Mouse (Mus musculus) midbrain, embryonic 13.5 days (tissue): Measurements from ENCODE around the gene Rack1. TPM values are rescaled to one million over a fixed set of nuclear protein-coding genes. Genes with fewer than 3 reads are reported as not detected.
"Not testable (repeated sequence)": the region's sequence is repeated elsewhere in the genome, so short reads cannot be mapped to it uniquely, and the experiment has no call there.

Source experiments
- ATAC-seq: fragments of 200-750 bp; cut with Nextera tagmentation; 2 replicates; pipeline ENCODE4 v1.8.0; 2017; ENCODE audit warnings: mild to moderate bottlenecking, moderate TSS enrichment, moderate library complexity
- H3K27ac ChIP-seq: fragments of 300-500 bp; sonication (generic); 2 replicates; pipeline ENCODE4 v1.5.1; 2015; ENCODE audit warnings: inconsistent platforms, mild to moderate bottlenecking, moderate library complexity
- H3K27me3 ChIP-seq: fragments of 300-500 bp; sonication (generic); 2 replicates; pipeline ENCODE4 v1.6.1; 2015; ENCODE audit warnings: mild to moderate bottlenecking, inconsistent platforms
- H3K36me3 ChIP-seq: fragments of 300-500 bp; sonication (generic); 2 replicates; pipeline ENCODE4 v1.6.1; 2015; ENCODE audit warnings: mild to moderate bottlenecking, inconsistent platforms
- H3K4me1 ChIP-seq: fragments of 300-500 bp; sonication (generic); replicated peaks from 2 replicates; pipeline ENCODE4 v1.6.1; 2015; ENCODE audit warnings: inconsistent platforms
- H3K4me2 ChIP-seq: fragments of 300-500 bp; sonication (generic); replicated peaks from 2 replicates; pipeline ENCODE4 v1.6.1; 2015; ENCODE audit warnings: moderate library complexity, mild to moderate bottlenecking, inconsistent platforms
- H3K4me3 ChIP-seq: fragments of 300-500 bp; sonication (generic); replicated peaks from 2 replicates; pipeline ENCODE4 v1.5.1; 2015; ENCODE audit warnings: mild to moderate bottlenecking, inconsistent platforms
- H3K9ac ChIP-seq: fragments of 300-500 bp; sonication (generic); replicated peaks from 2 replicates; pipeline ENCODE4 v1.6.1; 2015; ENCODE audit warnings: mild to moderate bottlenecking, inconsistent platforms
- H3K9me3 ChIP-seq: fragments of 300-500 bp; sonication (generic); 2 replicates; pipeline ENCODE4 v1.6.1; 2016; ENCODE audit warnings: mild to moderate bottlenecking, inconsistent platforms
- WGBS: fragments of 180-500 bp; shearing (Covaris S2); methylation state at CpG from one replicate; pipeline ENCODE4 v1.1.7; 2015; 5-methylcytosine and 5-hydroxymethylcytosine counted together
- polyA plus RNA-seq: library from polyadenylated mRNA; unstranded; fragments of >200 nt; fragmentation: Nextera tagmentation; extraction: Ambion mirVana; gene quantifications from 2 replicates; pipeline ENCODE4 v1.2.1, GENCODE M21; 2015

Rack1 gene
- 472 and 473 TPM in 2 replicates for polyA plus RNA-seq

DNA sequence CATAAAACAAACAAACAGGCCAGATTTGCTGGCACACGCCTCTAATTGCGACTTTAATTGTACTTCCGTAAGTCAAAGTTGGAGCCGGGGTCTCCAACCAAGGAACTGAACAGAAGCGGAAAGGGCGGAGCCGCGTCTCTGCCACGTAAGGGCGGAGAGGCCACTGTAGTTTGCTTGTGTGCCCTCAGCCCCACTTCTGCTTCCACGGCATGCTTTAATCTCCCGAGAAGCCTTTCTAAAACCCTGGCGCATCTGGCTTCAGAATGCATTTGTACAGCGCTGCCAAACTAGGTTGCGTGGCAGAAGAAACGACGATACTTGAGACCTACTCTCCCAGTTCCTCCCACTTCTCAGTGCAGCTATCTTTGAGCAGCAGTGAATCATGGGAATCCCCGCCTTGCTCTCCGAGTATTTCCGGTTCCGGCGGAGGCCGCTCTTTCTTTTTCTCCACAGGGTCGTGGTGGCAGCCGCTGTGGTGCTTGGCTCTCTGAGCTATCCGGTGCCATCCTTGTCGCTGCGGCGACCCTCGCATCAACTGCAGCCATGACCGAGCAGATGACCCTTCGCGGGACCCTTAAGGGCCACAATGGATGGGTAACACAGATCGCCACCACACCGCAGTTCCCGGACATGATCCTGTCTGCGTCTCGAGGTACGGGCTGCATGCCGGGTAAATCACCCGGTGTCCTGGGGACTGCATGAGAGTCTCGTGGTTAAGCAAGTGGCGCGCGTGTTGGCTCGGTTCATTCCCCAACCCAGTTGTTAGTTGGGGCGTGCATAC is at the start of gene Rack1:
Gene Rack1 (plus strand): TSS at position 412 of the 781 bp plus-strand sequence.
- Histone ChIP-seq H3K4me1 (peaks cover 45% of the 10 kb centered on the region), H3K4me2 (peak within 1 kb of the TSS; percentile 97), H3K36me3 (peaks cover 37% of the 10 kb centered on the region), H3K9ac (peak within 1 kb of the TSS; percentile 94), H3K27me3 (no peaks in the 10 kb centered on the region), H3K27ac (peak within 1 kb of the TSS; percentile 96), H3K9me3 (no peaks in the 10 kb centered on the region), H3K4me3 (peak within 1 kb of the TSS; percentile 94)
- peak; percentile 94 for ATAC-seq
- under 1% methylated on average over 47 of the region's 47 CpGs for WGBS

DNA sequence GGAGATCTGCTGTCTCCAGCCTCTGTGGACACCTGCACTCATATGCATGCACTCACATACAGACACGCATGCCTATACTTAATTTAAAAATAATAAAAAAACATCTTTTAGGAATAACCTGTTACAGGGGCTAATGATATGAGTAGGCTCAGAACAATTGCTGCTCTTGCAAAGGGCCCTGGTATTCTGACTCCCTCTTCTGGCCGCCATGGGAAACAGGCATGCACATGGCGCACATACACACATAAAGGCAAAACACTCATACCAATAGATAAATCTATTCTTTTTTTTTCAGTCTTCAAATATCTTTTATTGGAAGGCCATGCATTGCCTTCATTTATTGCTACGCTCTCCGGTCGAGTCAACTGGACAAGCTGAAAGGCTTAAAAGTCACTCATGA is 49.7 kb upstream of the Rack1 start:
- Histone ChIP-seq H3K4me3 (no peak overlapping the region), H3K27ac (no peak overlapping the region), H3K27me3 (no peaks in the 10 kb centered on the region), H3K9me3 (no peaks in the 10 kb centered on the region), H3K4me2 (no peak overlapping the region), H3K9ac (no peak overlapping the region), H3K36me3 (no peaks in the 10 kb centered on the region), H3K4me1 (no peaks in the 10 kb centered on the region)
- WGBS: 95% methylated on average over 6 of the region's 6 CpGs
- no peak for ATAC-seq

DNA sequence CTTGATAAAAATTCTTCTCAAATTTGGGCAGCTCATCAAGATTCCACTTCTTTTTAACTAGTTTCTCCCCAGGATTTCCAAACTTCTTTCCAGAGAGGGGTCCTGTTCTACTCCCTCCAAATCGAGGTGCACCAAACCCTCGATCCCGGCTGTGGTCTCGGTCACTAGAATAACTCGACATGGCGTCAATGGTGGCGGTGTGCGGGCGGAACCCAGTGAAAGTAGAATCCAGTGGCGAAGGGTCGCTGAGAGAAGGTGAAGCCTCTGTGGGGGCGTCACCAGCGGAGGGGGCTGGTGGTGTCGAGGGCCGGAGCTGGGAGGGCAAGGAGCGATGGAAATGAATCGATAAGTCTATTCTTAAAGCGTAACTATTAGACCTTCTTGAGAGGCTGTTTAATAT is 46.6 kb upstream of the Rack1 start:
- not testable (repeated sequence) for H3K9me3 ChIP-seq, ATAC-seq, H3K27me3 ChIP-seq, H3K36me3 ChIP-seq, H3K9ac ChIP-seq, H3K4me1 ChIP-seq, H3K4me3 ChIP-seq, H3K4me2 ChIP-seq, H3K27ac ChIP-seq
- WGBS: 94% methylated on average over 18 of the region's 18 CpGs

DNA sequence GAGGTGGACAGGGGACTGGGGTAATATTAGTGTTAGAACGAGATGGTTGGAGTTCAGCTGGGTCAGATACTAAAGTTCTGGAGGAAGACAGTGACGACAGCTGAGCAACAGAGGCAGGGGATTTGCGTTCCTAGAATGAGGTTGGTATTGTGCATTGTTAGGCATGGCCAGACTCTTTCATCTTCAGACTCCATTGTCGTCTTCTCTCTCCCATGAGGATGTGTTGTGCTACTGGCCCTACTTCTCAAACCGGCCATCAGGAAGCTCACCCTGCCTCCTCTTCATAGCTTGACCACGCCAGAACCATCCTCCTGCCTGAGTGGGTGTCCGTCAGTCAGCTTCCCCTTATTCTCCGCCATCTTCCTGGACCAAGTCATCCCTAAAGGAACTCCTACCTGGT is 41.1 kb upstream of the Rack1 start:
- H3K4me1 ChIP-seq: no peaks in the 10 kb centered on the region
- H3K9ac ChIP-seq: no peak overlapping the region
- H3K36me3 ChIP-seq: no peaks in the 10 kb centered on the region
- no peaks in the 10 kb centered on the region for H3K9me3 ChIP-seq
- H3K27ac ChIP-seq: no peak overlapping the region
- no peaks in the 10 kb centered on the region for H3K27me3 ChIP-seq
- no peak overlapping the region for H3K4me3 ChIP-seq
- ATAC-seq: no peak
- no peak overlapping the region for H3K4me2 ChIP-seq
- 82% methylated on average over 8 of the region's 8 CpGs for WGBS

DNA sequence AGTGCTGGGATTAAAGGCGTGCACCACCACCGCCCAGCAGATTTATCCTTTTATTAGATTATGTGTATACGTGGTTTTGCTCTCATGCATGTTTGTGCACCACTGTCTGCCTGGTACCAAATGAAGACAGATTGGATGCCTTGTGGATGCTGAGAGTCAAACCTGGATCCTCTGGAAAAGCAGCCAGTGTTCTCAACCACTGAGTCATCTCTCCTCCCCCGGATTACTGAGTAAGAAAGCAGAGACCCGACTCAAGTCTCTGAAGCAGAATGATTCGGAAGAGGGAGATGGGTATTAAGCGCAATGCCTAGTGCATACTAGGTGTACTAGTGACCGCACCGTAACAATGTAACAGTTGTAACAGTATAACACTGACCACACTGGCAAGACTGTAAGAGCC is 36.0 kb upstream of the Rack1 start:
- WGBS: 96% methylated on average over 9 of the region's 9 CpGs
- no peak overlapping the region for H3K9ac ChIP-seq
- H3K4me3 ChIP-seq: no peak overlapping the region
- H3K36me3 ChIP-seq: no peaks in the 10 kb centered on the region
- H3K27ac ChIP-seq: no peak overlapping the region
- ATAC-seq: no peak
- no peaks in the 10 kb centered on the region for H3K4me1 ChIP-seq
- no peak overlapping the region for H3K4me2 ChIP-seq
- H3K9me3 ChIP-seq: no peaks in the 10 kb centered on the region
- no peaks in the 10 kb centered on the region for H3K27me3 ChIP-seq

DNA sequence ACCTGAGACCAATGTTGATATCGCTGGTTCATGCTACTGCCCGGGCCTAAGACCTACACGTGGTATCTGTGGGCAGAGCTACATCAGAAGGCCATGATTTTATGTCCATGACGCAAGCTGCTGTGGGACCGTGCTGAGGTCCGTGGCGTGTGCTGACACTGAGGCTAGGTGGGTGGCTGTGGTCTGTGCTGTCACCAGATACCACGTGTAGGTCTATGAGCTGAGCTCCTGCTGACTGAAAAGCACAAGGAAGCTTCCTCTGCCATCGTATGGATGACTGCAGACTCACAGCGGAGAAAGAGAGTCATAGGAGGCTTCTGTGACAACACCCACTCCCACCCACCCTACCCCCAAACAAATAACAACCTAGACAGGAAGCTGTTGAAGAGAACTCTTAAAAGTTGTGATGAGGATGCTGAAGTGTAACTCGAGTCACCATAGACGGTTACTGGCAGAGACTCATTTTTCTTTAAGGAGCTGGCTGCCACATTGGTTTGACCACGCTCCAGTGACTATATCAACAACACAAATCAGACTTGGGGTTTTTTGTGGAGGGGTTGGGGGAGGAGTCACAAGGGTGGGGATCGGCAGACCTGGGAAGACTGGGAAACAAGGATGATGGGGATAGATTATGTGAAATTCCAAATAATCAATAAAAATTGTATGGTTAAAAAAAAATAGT is 32.8 kb upstream of the Rack1 start:
- H3K27ac ChIP-seq: no peak overlapping the region
- H3K36me3 ChIP-seq: no peaks in the 10 kb centered on the region
- no peak overlapping the region for H3K4me2 ChIP-seq
- no peaks in the 10 kb centered on the region for H3K27me3 ChIP-seq
- WGBS: 88% methylated on average over 14 of the region's 14 CpGs
- no peak for ATAC-seq
- no peaks in the 10 kb centered on the region for H3K4me1 ChIP-seq
- no peak overlapping the region for H3K9ac ChIP-seq
- no peak overlapping the region for H3K4me3 ChIP-seq
- H3K9me3 ChIP-seq: no peaks in the 10 kb centered on the region

DNA sequence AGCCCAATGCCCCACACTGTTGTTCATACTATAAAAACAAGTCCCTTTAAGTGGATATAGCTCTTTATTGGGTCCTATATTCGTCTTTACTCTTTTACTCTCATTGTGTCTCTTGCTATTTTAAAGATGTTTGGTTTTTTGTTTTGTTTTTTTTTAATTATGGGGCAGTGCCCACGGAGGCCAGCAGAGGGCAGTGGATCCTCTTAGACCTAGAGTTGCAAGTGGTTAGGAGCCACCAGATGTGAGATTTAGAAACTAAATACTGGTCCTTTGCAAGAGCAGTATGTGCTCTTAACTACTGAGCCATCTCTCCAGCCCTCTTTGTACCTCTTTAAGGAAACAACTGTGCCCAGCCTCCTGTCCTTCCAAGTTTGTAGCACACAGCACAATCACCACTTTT is 28.4 kb upstream of the Rack1 start:
- Histone ChIP-seq H3K4me1 (peaks cover 10% of the 10 kb centered on the region), H3K27ac (no peak overlapping the region), H3K9me3 (no peaks in the 10 kb centered on the region), H3K9ac (no peak overlapping the region), H3K4me3 (no peak overlapping the region), H3K27me3 (no peaks in the 10 kb centered on the region), H3K36me3 (no peaks in the 10 kb centered on the region), H3K4me2 (no peak overlapping the region)
- WGBS: 10% methylated on average over 2 of the region's 2 CpGs
- ATAC-seq: no peak

DNA sequence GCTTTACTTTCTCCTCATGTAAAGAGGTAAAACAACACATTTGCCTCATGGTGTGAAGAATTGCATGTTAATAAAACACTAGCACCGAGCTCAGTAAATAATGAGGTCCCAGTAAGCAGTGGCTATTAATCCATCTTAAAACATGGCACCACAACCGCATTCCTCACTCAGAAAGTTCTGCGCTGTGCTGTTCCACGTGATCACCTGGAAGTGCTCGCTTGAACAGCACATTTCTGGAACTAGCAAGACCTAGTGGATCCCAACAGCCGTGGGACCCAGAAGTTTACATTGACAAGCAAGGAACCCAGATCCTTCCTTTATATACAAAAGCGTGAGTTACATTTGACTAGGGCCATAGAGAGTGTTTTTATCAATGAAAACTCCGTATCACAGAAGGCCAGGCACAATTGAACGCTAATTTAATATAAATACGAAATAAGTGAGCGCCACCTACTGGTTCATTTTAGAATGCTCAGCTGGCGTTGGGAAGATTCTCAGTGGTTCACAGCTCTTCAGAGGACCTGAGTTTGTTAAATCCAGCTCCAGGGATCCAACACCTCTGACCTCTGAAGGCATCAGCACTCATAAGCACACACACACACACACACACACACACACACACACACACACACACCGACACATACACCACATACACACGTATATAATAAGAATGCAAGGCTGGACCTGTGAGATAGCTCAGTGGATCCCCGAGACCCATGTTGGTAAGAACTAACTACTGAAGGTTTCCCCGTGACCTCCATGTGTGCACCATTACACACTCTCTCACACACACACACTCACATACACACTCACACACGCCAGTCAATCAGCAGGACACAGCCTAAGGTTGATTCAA is 25.5 kb upstream of the Rack1 start:
- Histone ChIP-seq H3K4me2 (peak overlapping the region; percentile 44), H3K27me3 (no peaks in the 10 kb centered on the region), H3K9me3 (no peaks in the 10 kb centered on the region), H3K27ac (no peak overlapping the region), H3K4me3 (no peak overlapping the region), H3K4me1 (peaks cover 10% of the 10 kb centered on the region), H3K36me3 (no peaks in the 10 kb centered on the region), H3K9ac (no peak overlapping the region)
- 38% methylated on average over 17 of the region's 17 CpGs for WGBS
- peak; percentile 64 for ATAC-seq

DNA sequence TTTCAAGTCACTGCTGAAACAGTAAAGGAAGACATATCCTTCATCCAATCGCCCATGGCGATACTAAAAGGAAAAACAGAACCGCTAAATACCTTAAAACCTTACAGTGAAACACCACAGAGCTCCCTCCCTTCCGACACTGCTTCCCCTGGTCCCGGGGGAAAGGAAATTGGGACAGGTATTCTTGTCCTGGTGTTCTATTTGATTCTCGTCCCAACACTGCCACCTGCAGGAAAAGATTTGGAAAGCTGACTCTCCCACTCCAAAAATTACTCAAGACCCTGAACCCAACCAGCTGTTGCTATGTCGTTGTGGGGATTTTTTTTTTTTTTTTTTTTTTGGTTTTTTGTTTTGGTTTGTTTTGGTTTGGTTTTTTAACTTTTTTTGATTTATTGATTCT is 24.6 kb upstream of the Rack1 start:
- no peaks in the 10 kb centered on the region for H3K36me3 ChIP-seq
- H3K4me2 ChIP-seq: peak overlapping the region; percentile 40
- 0 out of 2 replicates have a peak, but pooled peaks have one; percentile 19 for ATAC-seq
- no peaks in the 10 kb centered on the region for H3K9me3 ChIP-seq
- H3K4me1 ChIP-seq: peaks cover 10% of the 10 kb centered on the region
- WGBS: 3% methylated on average over 7 of the region's 7 CpGs
- H3K4me3 ChIP-seq: no peak overlapping the region
- H3K9ac ChIP-seq: no peak overlapping the region
- H3K27ac ChIP-seq: no peak overlapping the region
- H3K27me3 ChIP-seq: no peaks in the 10 kb centered on the region

DNA sequence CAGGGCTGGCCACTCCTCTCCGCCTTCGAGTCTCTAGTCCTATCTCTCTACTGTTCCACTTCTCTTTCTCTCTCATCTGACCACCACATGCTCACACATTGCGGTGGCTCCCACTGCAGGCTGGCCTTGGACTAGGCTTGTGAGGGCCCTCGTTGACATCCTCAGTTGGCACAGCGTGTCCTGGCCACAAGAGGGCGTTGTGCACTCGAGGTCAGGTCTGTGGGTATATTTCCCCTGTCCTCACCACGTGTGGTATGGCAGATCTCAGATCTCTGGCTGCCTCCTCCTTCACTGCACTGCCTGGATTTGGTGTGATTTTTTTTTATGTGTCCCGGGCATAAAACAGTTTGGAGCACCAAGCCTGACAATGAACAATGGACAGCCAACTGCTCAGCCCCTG is 23.5 kb upstream of the Rack1 start:
- Histone ChIP-seq H3K36me3 (no peaks in the 10 kb centered on the region), H3K27ac (no peak overlapping the region), H3K4me3 (no peak overlapping the region), H3K9me3 (no peaks in the 10 kb centered on the region), H3K9ac (no peak overlapping the region), H3K4me1 (peaks cover 10% of the 10 kb centered on the region), H3K4me2 (no peak overlapping the region), H3K27me3 (no peaks in the 10 kb centered on the region)
- 53% methylated on average over 9 of the region's 9 CpGs for WGBS
- ATAC-seq: no peak

DNA sequence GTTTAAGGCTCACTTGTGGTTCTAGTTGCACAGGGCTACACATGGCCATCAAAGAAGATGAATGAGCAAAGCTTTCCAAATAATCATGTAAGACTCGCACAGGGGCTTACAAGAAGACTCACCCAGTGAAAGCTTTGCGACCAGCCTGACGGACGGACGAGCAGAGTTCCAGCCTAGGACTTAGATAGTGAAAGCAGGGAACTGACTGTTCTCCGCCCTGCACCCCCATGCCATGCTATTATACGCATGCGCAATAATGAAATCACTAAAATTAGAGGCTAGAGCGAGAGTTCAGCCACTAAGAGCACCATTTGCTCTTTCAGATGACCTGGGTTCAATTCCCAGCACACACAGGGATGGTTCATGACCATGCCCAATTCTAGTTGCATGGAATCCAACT is 22.8 kb upstream of the Rack1 start:
- 92% methylated on average over 9 of the region's 9 CpGs for WGBS

DNA sequence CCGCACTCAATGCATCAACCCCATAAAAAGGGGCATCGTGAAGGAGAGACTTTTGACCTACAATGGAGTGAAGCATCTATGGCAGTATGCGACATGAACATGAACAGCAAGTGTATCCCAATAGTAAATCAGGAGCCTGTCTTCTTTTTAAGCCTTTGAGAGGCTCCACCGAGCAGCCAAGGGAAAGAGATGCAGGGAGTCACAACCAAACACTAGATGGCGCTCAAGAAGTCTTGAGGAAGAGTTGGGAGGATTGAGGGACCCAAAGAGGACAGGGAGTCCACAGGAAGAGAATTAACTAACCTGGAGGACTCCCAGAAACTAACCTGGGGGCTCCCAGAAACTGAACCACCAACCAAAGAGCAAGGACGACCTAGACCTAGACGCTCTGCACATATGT is 20.7 kb upstream of the Rack1 start:
- H3K9me3 ChIP-seq: 0 out of 2 replicates have a peak, but pooled peaks cover 2% of the 10 kb centered on the region
- H3K27me3 ChIP-seq: no peaks in the 10 kb centered on the region
- H3K4me3 ChIP-seq: no peak overlapping the region
- 32% methylated on average over 7 of the region's 7 CpGs for WGBS
- no peak overlapping the region for H3K4me2 ChIP-seq
- H3K36me3 ChIP-seq: no peaks in the 10 kb centered on the region
- H3K9ac ChIP-seq: no peak overlapping the region
- peaks cover 6% of the 10 kb centered on the region for H3K4me1 ChIP-seq
- H3K27ac ChIP-seq: no peak overlapping the region
- ATAC-seq: no peak

More for the DNA sequence above, 22.8 kb upstream of the Rack1 start:
- H3K27me3 ChIP-seq: no peaks in the 10 kb centered on the region
- 0 out of 2 replicates have a peak, but pooled peaks cover 2% of the 10 kb centered on the region for H3K9me3 ChIP-seq
- H3K4me2 ChIP-seq: no peak overlapping the region
- ATAC-seq: no peak
- H3K9ac ChIP-seq: no peak overlapping the region
- H3K27ac ChIP-seq: no peak overlapping the region
- H3K4me1 ChIP-seq: peaks cover 10% of the 10 kb centered on the region
- H3K36me3 ChIP-seq: no peaks in the 10 kb centered on the region
- H3K4me3 ChIP-seq: no peak overlapping the region
